In the genomic region with DNA sequence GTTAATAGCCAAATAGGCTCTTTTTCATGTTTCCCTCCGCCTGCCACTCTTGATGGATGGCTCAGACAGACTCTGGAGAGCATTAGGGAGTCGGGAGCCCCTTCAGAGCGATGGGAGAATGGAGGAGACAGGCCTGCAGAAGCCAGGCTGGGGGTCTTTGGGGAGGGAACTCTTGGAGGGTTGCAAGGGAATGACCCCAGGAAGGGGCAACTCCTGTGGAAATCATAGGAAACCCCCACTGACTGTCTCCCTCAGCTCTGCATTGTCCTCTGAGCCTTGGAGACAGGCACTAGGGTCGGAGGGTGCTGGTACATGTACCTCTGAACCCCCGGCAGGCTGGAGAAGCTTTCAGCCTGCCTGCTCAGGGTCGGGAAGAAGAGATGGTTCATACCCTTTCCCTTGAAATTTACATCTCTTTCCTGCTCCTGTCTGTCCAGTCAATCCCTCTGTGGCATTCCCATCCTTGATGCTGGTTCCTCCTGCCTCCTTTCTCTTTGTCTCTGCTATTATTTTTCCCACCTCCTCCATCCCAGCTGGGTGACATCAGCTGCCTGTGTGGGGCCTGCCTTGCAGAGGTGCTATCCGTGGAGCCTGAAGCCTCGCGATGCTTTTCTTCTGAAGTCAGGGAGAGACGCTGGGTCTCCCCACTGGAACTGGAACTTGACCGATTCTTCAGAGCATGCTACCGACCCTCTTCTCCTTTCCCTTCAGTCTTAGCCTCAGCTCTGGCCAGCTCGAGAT, we compare ENCODE assay signal across 7 mouse cellular contexts. TPM values are rescaled to one million over a fixed set of nuclear protein-coding genes. Genes with fewer than 3 reads are reported as not detected.
DNase-seq lines count a peak whose midpoint lies in the region; ATAC-seq and TF ChIP-seq lines count a peak whose summit lies in the region.

No protein-coding gene starts in this region.

- peak overlapping the region; percentile 72 for H3K4me2 ChIP-seq in lung, embryonic 14.5 days
- H3K4me2 ChIP-seq in forebrain, embryonic 12.5 days: peak overlapping the region; percentile 44
- H3K4me2 ChIP-seq in limb, embryonic 15.5 days: peak overlapping the region; percentile 89

- peaks cover 6% of the 10 kb centered on the region; the same call in 1 of the 2 replicates for H3K27me3 ChIP-seq in lung, embryonic 14.5 days (ENCODE audit: insufficient read depth, low read length)
- no peaks in the 10 kb centered on the region for H3K27me3 ChIP-seq in forebrain, embryonic 12.5 days
- peaks cover 17% of the 10 kb centered on the region for H3K27me3 ChIP-seq in limb, embryonic 15.5 days

- no peaks in the 10 kb centered on the region for H3K36me3 ChIP-seq in lung, embryonic 14.5 days (ENCODE audit: insufficient read depth)
- no peaks in the 10 kb centered on the region for H3K36me3 ChIP-seq in forebrain, embryonic 12.5 days (replicated peaks)
- H3K36me3 ChIP-seq in limb, embryonic 15.5 days: no peaks in the 10 kb centered on the region

- H3K4me3 ChIP-seq in lung, embryonic 14.5 days (ENCODE audit: low read depth, low read length): peak overlapping the region; percentile 34
- H3K4me3 ChIP-seq in forebrain, embryonic 12.5 days (replicated peaks): peak overlapping the region; percentile 23
- H3K4me3 ChIP-seq in limb, embryonic 15.5 days: peak overlapping the region; percentile 41; the same call in 1 of the 2 replicates

- 0 out of 2 replicates have a peak overlapping the region, but pooled peaks have one; percentile 13 for H3K9ac ChIP-seq in lung, embryonic 14.5 days
- H3K9ac ChIP-seq in forebrain, embryonic 12.5 days: peak overlapping the region; percentile 63
- H3K9ac ChIP-seq in limb, embryonic 15.5 days: no peak overlapping the region

- peak; percentile 58 for DNase-seq in lung, embryonic 14.5 days
- no peak for DNase-seq in lung, postnatal 4 days
- peak; percentile 26 for DNase-seq in right cerebral cortex, postnatal 4 days
- DNase-seq in thymus, postnatal 25 days: no peak
- no peak for DNase-seq in cerebellum, adult 9-10 months

- no peak for TF ChIP-seq CTCF in lung, embryonic 14.5 days (IDR thresholded peaks at IDR 0.05; ENCODE audit: low read depth)

- H3K9me3 ChIP-seq in lung, embryonic 14.5 days (ENCODE audit: low read depth, low read length): no peaks in the 10 kb centered on the region
- no peaks in the 10 kb centered on the region for H3K9me3 ChIP-seq in forebrain, embryonic 12.5 days
- no peaks in the 10 kb centered on the region for H3K9me3 ChIP-seq in limb, embryonic 15.5 days

- peak overlapping the region; percentile 26; the same call in 1 of the 2 replicates for H3K27ac ChIP-seq in lung, embryonic 14.5 days (ENCODE audit: low read depth)
- peak overlapping the region; percentile 100 for H3K27ac ChIP-seq in forebrain, embryonic 12.5 days
- H3K27ac ChIP-seq in limb, embryonic 15.5 days: no peak overlapping the region

- WGBS in lung, embryonic 14.5 days: 7% methylated on average over 13 of the region's 13 CpGs
- 1% methylated on average over 13 of the region's 13 CpGs for WGBS in forebrain, embryonic 12.5 days
- WGBS in limb, embryonic 15.5 days: 10% methylated on average over 13 of the region's 13 CpGs

- peaks cover 8% of the 10 kb centered on the region for H3K4me1 ChIP-seq in lung, embryonic 14.5 days (ENCODE audit: insufficient read depth)
- peaks cover 78% of the 10 kb centered on the region for H3K4me1 ChIP-seq in forebrain, embryonic 12.5 days
- H3K4me1 ChIP-seq in limb, embryonic 15.5 days: peaks cover 33% of the 10 kb centered on the region

- ATAC-seq in lung, embryonic 14.5 days (ENCODE audit: insufficient read depth): peak; percentile 30; the same call in 1 of the 2 replicates
- peak; percentile 73 for ATAC-seq in forebrain, embryonic 12.5 days (ENCODE audit: low FRiP score)
- no peak for ATAC-seq in limb, embryonic 15.5 days (ENCODE audit: insufficient number of reproducible peaks, low FRiP score, low TSS enrichment, low read depth)

RNA-seq across cellular contexts. Expression of gene Copz2, which starts 26.8 kb away (rescaled TPM):
- 144 and 151 TPM in 2 replicates for polyA plus RNA-seq in lung, embryonic 14.5 days (2014; fragmentation: Nextera tagmentation; extraction: Ambion mirVana)
- 22.9 and 27.8 TPM in 2 replicates for polyA plus RNA-seq in forebrain, embryonic 12.5 days (2016; fragmentation: Nextera tagmentation; extraction: Ambion mirVana)
- 203 and 213 TPM in 2 replicates for polyA plus RNA-seq in limb, embryonic 15.5 days (2015; fragmentation: Nextera tagmentation; extraction: Ambion mirVana)

RNA-seq across cellular contexts. Expression of gene Cdk5rap3, which starts 39.8 kb away (rescaled TPM):
- polyA plus RNA-seq in lung, embryonic 14.5 days (2014; fragmentation: Nextera tagmentation; extraction: Ambion mirVana): 61.8 and 63.8 TPM in 2 replicates
- 102 and 106 TPM in 2 replicates for polyA plus RNA-seq in forebrain, embryonic 12.5 days (2016; fragmentation: Nextera tagmentation; extraction: Ambion mirVana)
- 76.2 and 87.4 TPM in 2 replicates for polyA plus RNA-seq in limb, embryonic 15.5 days (2015; fragmentation: Nextera tagmentation; extraction: Ambion mirVana)

RNA-seq across cellular contexts. Expression of gene Nfe2l1, which starts 46.7 kb away (rescaled TPM):
- 34.6 and 39.5 TPM in 2 replicates for polyA plus RNA-seq in lung, embryonic 14.5 days (2014; fragmentation: Nextera tagmentation; extraction: Ambion mirVana)
- 72.8 and 76.0 TPM in 2 replicates for polyA plus RNA-seq in forebrain, embryonic 12.5 days (2016; fragmentation: Nextera tagmentation; extraction: Ambion mirVana)
- polyA plus RNA-seq in limb, embryonic 15.5 days (2015; fragmentation: Nextera tagmentation; extraction: Ambion mirVana): 75.6 and 81.1 TPM in 2 replicates

RNA-seq across cellular contexts. Expression of gene Prr15l, which starts 51.4 kb away (rescaled TPM):
- 24.1 and 30.8 TPM in 2 replicates for polyA plus RNA-seq in lung, embryonic 14.5 days (2014; fragmentation: Nextera tagmentation; extraction: Ambion mirVana)
- polyA plus RNA-seq in forebrain, embryonic 12.5 days (2016; fragmentation: Nextera tagmentation; extraction: Ambion mirVana): 0.58 and 0.60 TPM in 2 replicates
- polyA plus RNA-seq in limb, embryonic 15.5 days (2015; fragmentation: Nextera tagmentation; extraction: Ambion mirVana): 3.4 and 3.6 TPM in 2 replicates

Comparison
In these comparisons a context has a peak if more than half of its experiments do, and no peak if none do; other contexts are left out.
1. DNase-seq: peak in lung, embryonic 14.5 days (single experiment) and right cerebral cortex, postnatal 4 days (single experiment); none in lung, postnatal 4 days (0 of 2), thymus, postnatal 25 days (single experiment) and cerebellum, adult 9-10 months (single experiment).
2. Peak in every context shown above with its lines, with median percentiles within 50 percentile points of each other: H3K4me2 ChIP-seq and H3K4me3 ChIP-seq.